Mouse (Mus musculus) liver, adult 2 months (tissue): Measurements from ENCODE around the gene Dlx3. TPM values are rescaled to one million over a fixed set of nuclear protein-coding genes. Genes with fewer than 3 reads are reported as not detected.

Experiments used
- DNase-seq: peaks from one replicate; pipeline ENCODE4 v3.0.0-alpha.2; 2011; ENCODE audit warnings: low read depth, low spot score; ENCODE audit errors: extremely low read depth
- H3K27ac ChIP-seq: fragments of 200-500 bp; replicated peaks from 2 replicates; pipeline ENCODE4 v1.5.1; 2012; ENCODE audit warnings: low read depth, mild to moderate bottlenecking, control low read depth, inconsistent platforms, low read length; ENCODE audit not compliant: insufficient read depth
- H3K27me3 ChIP-seq: fragments of 200-500 bp; 2 replicates; pipeline ENCODE4 v1.6.1; 2012; ENCODE audit warnings: mild to moderate bottlenecking, moderate library complexity, low read length, inconsistent platforms; ENCODE audit not compliant: control insufficient read depth, insufficient read depth
- H3K36me3 ChIP-seq: fragments of 200-500 bp; 2 replicates; pipeline ENCODE4 v1.6.1; 2012; ENCODE audit warnings: low read length, inconsistent platforms; ENCODE audit not compliant: control insufficient read depth, insufficient read depth
- H3K4me1 ChIP-seq: fragments of 200-500 bp; 2 replicates; pipeline ENCODE4 v1.6.1; 2011; ENCODE audit warnings: low read length; ENCODE audit not compliant: control insufficient read depth, insufficient read depth
- H3K4me3 ChIP-seq: fragments of 200-500 bp; 2 replicates; pipeline ENCODE4 v1.5.1; 2011; ENCODE audit warnings: low read depth, mild to moderate bottlenecking, control low read depth, low read length, moderate library complexity; ENCODE audit not compliant: insufficient read depth
- H3K79me2 ChIP-seq: fragments of 200-500 bp; 2 replicates; pipeline ENCODE4 v1.6.1; 2012; ENCODE audit warnings: inconsistent platforms, mild to moderate bottlenecking, low read length, moderate library complexity; ENCODE audit not compliant: control insufficient read depth, insufficient read depth
- H3K9ac ChIP-seq: fragments of 200-500 bp; 2 replicates; pipeline ENCODE4 v1.6.1; 2012; ENCODE audit warnings: low read depth, mild to moderate bottlenecking, control low read depth, inconsistent platforms, low read length
- CTCF ChIP-seq: fragments of 200-500 bp; IDR thresholded peaks from 2 replicates; pipeline ENCODE4 v1.5.1; 2011; ENCODE audit warnings: low read depth, low read length, control low read depth
- POLR2A ChIP-seq: fragments of 200-500 bp; IDR thresholded peaks from 2 replicates; pipeline ENCODE4 v1.6.1; 2011; ENCODE audit warnings: low read length, control low read depth; ENCODE audit not compliant: insufficient read depth; ENCODE audit errors: extremely low read depth
- WGBS: fragments of 180-500 bp; shearing (Covaris S2); methylation state at CpG from one replicate; pipeline ENCODE4 v1.1.7; 2018; 5-methylcytosine and 5-hydroxymethylcytosine counted together
- polyA plus RNA-seq: library from polyadenylated mRNA; depleted of rRNA; stranded (reverse); fragments of >200 nt; gene quantifications from 2 replicates; pipeline ENCODE4 v1.2.3, GENCODE M21; 2012
- total RNA-seq: library from RNA; depleted of rRNA; stranded (reverse); fragments of >200 nt; gene quantifications from 2 replicates; pipeline ENCODE4 v1.2.3, GENCODE M21; 2014

Gene Dlx3
- total and polyA plus RNA-seq, 2 experiments = not detected

GRCm38 (mm10) chr11:95102161-95102904 is 17.6 kb upstream of the Dlx3 start:
- DNase-seq = peak; percentile 24
- H3K27me3 ChIP-seq = peaks cover 5% of the 10 kb centered on the region; the same call in 1 of the 2 replicates
- no peak overlapping the region for H3K9ac ChIP-seq
- H3K79me2 ChIP-seq = no peaks in the 10 kb centered on the region
- no peak overlapping the region for H3K27ac ChIP-seq
- H3K36me3 ChIP-seq = no peaks in the 10 kb centered on the region
- TF ChIP-seq CTCF (no peak), POLR2A (no peak)
- no peaks in the 10 kb centered on the region; the same call in 1 of the 2 replicates for H3K4me1 ChIP-seq
- H3K4me3 ChIP-seq = no peak overlapping the region
- WGBS = 80% methylated on average over 19 of the region's 19 CpGs

- TF ChIP-seq POLR2A = no peak
- WGBS = 65% methylated on average over 6 of the region's 6 CpGs
- H3K4me1 ChIP-seq = no peaks in the 10 kb centered on the region; the same call in 1 of the 2 replicates
- no peaks in the 10 kb centered on the region for H3K36me3 ChIP-seq
- no peaks in the 10 kb centered on the region for H3K79me2 ChIP-seq
- H3K27ac ChIP-seq = no peak overlapping the region
- no peak overlapping the region for H3K4me3 ChIP-seq
- H3K9ac ChIP-seq = no peak overlapping the region
- peaks cover 5% of the 10 kb centered on the region; the same call in 1 of the 2 replicates for H3K27me3 ChIP-seq
- no peak for DNase-seq
Observed at GRCm38 (mm10) chr11:95104266-95104665, 15.7 kb upstream of the Dlx3 start.

- Histone ChIP-seq H3K4me1 (no peaks in the 10 kb centered on the region; the same call in 1 of the 2 replicates), H3K27ac (no peak overlapping the region), H3K9ac (no peak overlapping the region), H3K4me3 (no peak overlapping the region), H3K36me3 (no peaks in the 10 kb centered on the region), H3K27me3 (peaks cover 5% of the 10 kb centered on the region; the same call in 1 of the 2 replicates), H3K79me2 (no peaks in the 10 kb centered on the region)
- 12% methylated on average over 25 of the region's 25 CpGs for WGBS
- no peak for TF ChIP-seq POLR2A
- TF ChIP-seq CTCF = no peak
- no peak for DNase-seq
Observed at GRCm38 (mm10) chr11:95105274-95105874, 14.5 kb upstream of the Dlx3 start.

GRCm38 (mm10) chr11:95106440-95107236 is 13.3 kb upstream of the Dlx3 start:
- Histone ChIP-seq H3K9ac (no peak overlapping the region), H3K4me3 (no peak overlapping the region), H3K79me2 (no peaks in the 10 kb centered on the region), H3K27ac (no peak overlapping the region), H3K4me1 (no peaks in the 10 kb centered on the region), H3K36me3 (no peaks in the 10 kb centered on the region), H3K27me3 (peaks cover 5% of the 10 kb centered on the region; the same call in 1 of the 2 replicates)
- DNase-seq = peak; percentile 29
- TF ChIP-seq POLR2A (no peak), CTCF (peak; percentile 97)
- WGBS = 34% methylated on average over 23 of the region's 23 CpGs

GRCm38 (mm10) chr11:95109000-95109399 is 10.9 kb upstream of the Dlx3 start:
- TF ChIP-seq CTCF (no peak), POLR2A (no peak)
- DNase-seq = no peak
- peaks cover 5% of the 10 kb centered on the region; the same call in 1 of the 2 replicates for H3K27me3 ChIP-seq
- no peaks in the 10 kb centered on the region for H3K36me3 ChIP-seq
- H3K27ac ChIP-seq = no peak overlapping the region
- no peaks in the 10 kb centered on the region for H3K4me1 ChIP-seq
- H3K9ac ChIP-seq = no peak overlapping the region
- WGBS = 91% methylated on average over 2 of the region's 2 CpGs
- no peaks in the 10 kb centered on the region for H3K79me2 ChIP-seq
- H3K4me3 ChIP-seq = no peak overlapping the region
